Mouse (Mus musculus) B cell, adult 2 months (primary cell): ENCODE measurements around the gene Slc51b.

Experiments used
- DNase-seq, 2 experiments: peaks; one replicate each; pipeline ENCODE4 v3.0.0; 2022

The Slc51b gene

DNA sequence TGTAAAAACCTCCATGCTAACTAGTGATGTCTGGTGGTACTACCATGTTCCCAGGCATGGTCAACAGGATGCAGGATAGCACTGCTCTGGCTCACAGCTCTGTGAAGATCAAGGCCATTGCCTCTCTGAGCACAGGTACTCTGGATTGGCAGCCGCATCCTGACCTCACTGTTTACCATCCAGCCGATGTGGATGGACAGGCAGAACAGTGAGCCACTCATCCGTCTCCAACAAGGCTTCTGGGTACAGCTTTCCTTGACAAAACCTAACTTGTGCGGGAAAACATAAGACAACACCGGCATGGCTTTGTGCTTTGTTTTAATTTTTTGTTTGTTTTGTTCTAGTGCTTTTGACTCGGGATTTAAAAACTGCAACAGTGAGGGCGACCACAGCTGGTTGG is 57.0 kb downstream of the Slc51b start:
- no peak for DNase-seq

DNA sequence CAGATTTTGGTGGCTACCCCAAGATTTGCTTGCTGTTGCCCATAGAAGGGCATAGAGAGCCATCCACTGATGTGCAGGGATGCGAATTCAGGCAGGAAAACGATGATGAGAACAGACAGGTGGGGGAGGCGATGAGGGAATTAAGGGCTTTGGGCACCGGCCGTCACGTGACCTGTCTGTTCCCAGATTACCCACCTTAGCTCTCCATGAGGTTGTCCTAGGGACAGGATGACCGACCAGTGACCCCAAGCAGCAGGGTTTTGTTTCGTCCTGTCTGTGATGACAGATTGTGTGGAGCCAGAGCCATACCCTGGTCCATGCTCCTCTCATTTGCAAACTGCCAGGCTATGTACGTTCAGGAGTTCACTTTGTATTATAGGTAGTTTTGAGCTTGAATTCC is 59.1 kb downstream of the Slc51b start:
- no peak for DNase-seq
